Mouse (Mus musculus) heart, postnatal 0 days (tissue): ENCODE measurements around the gene Kif5a.

Source experiments
- CTCF ChIP-seq: IDR thresholded peaks from 2 replicates; pipeline ENCODE4 v1.5.1; 2016; ENCODE audit warnings: antibody characterized with exemption, control low read depth, low read depth
- EP300 ChIP-seq: IDR thresholded peaks from 2 replicates; pipeline ENCODE4 v1.6.1; 2016; ENCODE audit warnings: antibody characterized with exemption, low read depth

DNA sequence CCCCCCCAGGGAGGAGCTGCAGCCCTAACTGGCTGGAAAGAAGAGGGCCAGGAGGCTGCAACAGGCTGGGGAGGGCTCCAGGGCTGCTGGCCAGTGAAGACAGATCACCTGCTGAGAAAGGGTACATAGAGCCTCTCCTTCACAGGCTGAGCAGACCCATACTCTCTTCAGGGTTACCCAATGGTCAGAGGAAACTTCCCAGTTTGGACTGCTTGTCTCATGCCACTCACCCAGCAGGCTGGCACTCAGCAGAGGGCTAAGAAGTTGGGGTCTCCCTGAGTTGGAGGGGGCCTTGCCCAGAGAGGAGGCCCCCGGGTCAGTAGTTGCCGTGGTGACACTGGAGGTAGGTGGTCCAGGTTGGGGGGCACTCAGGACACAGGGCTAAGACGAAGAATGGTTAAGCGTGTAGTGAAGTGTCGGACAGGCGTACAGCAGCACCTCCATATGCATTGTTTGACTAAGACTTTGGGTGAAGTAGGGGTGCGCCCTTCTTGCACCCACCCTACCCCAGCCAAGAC lies 21.0 kb upstream of the Kif5a start:
- TF ChIP-seq CTCF (no peak), EP300 (no peak)
